Mouse (Mus musculus) central nervous system, embryonic 18 days (tissue): ENCODE measurements around the gene Thoc7. TPM values are rescaled to one million over a fixed set of nuclear protein-coding genes. Genes with fewer than 3 reads are reported as not detected.

Experiments
- polyA plus RNA-seq: library from polyadenylated mRNA; depleted of rRNA; stranded (reverse); fragments of >200 nt; gene quantifications from 2 replicates; pipeline ENCODE4 v1.2.3, GENCODE M21; 2012; rRNA removed

Thoc7 gene
- polyA plus RNA-seq: 120 and 126 TPM in 2 replicates

GRCm38 (mm10) chr14:13961401-13962112, at the start of gene Thoc7, which contains the start of gene Atxn7:
Gene Thoc7 (minus strand): TSS chr14:13961852.
Gene Atxn7 (plus strand): TSS chr14:13961440.

GRCm38 (mm10) chr14:13914387-13915082, 47.1 kb downstream of the Thoc7 start, which contains the start of gene Gm281:
Gene Gm281 (minus strand): TSS chr14:13914478.

Other genes starting within 250 kb of the Thoc7 start
- 0.04 TPM in 2 replicates for gene Gm281, start 47.4 kb downstream of the Thoc7 start, polyA plus RNA-seq
- 15.2 and 15.5 TPM in 2 replicates for gene Atxn7, start 412 bp downstream of the Thoc7 start, polyA plus RNA-seq
- gene Psmd6, start 159.1 kb upstream of the Thoc7 start, polyA plus RNA-seq: 126 TPM in 2 replicates
- not detected in 2 replicates for gene Olfr720, start 225.0 kb upstream of the Thoc7 start, polyA plus RNA-seq